Mouse (Mus musculus): ENCODE measurements around the gene Cenpn. TPM values are rescaled to one million over a fixed set of nuclear protein-coding genes. Genes with fewer than 3 reads are reported as not detected.

Cenpn gene
- polyA plus RNA-seq, 1 experiment from 2014 or later: 23.7 TPM

DNA sequence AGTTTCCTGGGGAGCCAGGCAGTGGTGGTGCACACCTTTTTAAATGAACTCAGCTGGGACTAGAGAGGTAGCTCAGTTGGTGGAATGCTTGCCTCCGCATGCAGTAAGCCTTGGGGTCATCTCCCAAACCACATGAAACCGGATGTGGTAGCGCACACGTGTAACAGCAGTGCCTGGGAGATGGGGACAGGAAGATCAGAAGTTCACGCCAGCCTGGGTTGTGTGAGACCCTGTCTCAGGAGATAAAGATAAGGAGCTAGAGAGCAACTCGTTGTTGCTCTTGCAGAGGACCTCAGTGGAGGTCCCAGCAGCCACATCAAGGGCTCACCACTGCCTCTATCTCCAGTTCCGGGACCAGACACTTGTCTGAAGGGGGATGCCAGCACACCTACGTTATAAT is 2.0 kb downstream of the Cenpn start:
- WGBS: 92% methylated on average over 8 of the region's 8 CpGs
- no peak overlapping the region for H3K27ac ChIP-seq (ENCODE audit: low read depth, low read length)
- H3K27me3 ChIP-seq (replicated peaks; ENCODE audit: control insufficient read depth, insufficient read depth, low read length): no peaks in the 10 kb centered on the region
- DNase-seq (ENCODE audit: low spot score) (no peak), ATAC-seq (no peak)
- peaks cover 17% of the 10 kb centered on the region; the same call in 1 of the 2 replicates for H3K36me3 ChIP-seq (ENCODE audit: control insufficient read depth, insufficient read depth, low read length)
- H3K4me1 ChIP-seq (ENCODE audit: control insufficient read depth, insufficient read depth, low read length): peaks cover 3% of the 10 kb centered on the region
- H3K4me3 ChIP-seq (ENCODE audit: low read depth, low read length): no peak overlapping the region
- H3K4me2 ChIP-seq (ENCODE audit: low read length): no peak overlapping the region
- no peaks in the 10 kb centered on the region for H3K9me3 ChIP-seq (replicated peaks; ENCODE audit: control insufficient read depth, low read length)
- H3K9ac ChIP-seq (ENCODE audit: low read length): no peak overlapping the region

DNA sequence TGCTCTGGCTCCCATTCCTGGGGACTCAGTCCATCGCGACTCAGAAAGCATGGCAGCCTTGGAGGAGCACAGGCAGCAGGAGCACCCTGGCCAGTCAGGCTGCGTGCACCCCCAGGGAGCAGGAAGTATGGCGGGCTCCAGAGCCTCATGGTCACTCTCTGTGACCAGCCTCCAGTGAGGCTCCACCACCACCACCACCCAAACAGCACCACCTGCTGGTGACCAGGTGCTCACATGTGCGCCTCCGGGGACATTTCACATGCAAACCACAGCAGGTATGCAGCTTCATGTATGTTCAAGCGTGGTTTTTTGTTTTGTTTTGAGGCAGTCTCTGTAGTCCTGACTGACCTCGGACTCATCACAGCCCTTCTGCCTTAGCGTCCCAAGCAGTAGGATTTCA is 6.3 kb downstream of the Cenpn start:
- H3K36me3 ChIP-seq (ENCODE audit: control insufficient read depth, insufficient read depth, low read length): peaks cover 36% of the 10 kb centered on the region
- no peak overlapping the region for H3K27ac ChIP-seq (ENCODE audit: low read depth, low read length)
- H3K9ac ChIP-seq (ENCODE audit: low read length): no peak overlapping the region
- DNase-seq (ENCODE audit: low spot score) (no peak), ATAC-seq (no peak)
- H3K4me1 ChIP-seq (ENCODE audit: control insufficient read depth, insufficient read depth, low read length): no peaks in the 10 kb centered on the region
- no peaks in the 10 kb centered on the region for H3K27me3 ChIP-seq (replicated peaks; ENCODE audit: control insufficient read depth, insufficient read depth, low read length)
- no peak overlapping the region for H3K4me3 ChIP-seq (ENCODE audit: low read depth, low read length)
- 84% methylated on average over 9 of the region's 9 CpGs for WGBS
- no peaks in the 10 kb centered on the region for H3K9me3 ChIP-seq (replicated peaks; ENCODE audit: control insufficient read depth, low read length)
- no peak overlapping the region for H3K4me2 ChIP-seq (ENCODE audit: low read length)

DNA sequence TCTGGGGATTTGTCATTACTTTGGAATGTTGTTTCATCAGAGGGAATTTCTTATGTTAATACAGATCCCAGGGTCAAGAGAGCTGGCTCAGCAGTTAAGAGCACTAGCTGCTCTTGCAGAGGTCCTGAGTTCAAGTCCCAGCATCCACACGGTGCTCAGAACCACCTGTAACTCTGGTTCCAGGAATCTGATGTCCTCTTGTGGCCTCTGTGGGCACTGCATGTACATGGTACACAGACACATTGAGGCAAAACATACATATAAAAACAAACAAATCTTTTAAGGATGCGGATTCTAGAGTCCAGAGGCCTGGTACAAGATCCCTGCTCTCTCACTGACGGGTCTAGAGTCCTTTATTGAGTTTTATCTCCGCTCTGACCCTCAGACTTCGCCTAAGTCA is 7.1 kb downstream of the Cenpn start:
- no peaks in the 10 kb centered on the region for H3K27me3 ChIP-seq (replicated peaks; ENCODE audit: control insufficient read depth, insufficient read depth, low read length)
- no peak for DNase-seq (ENCODE audit: low spot score)
- H3K4me1 ChIP-seq (ENCODE audit: control insufficient read depth, insufficient read depth, low read length): no peaks in the 10 kb centered on the region
- no peaks in the 10 kb centered on the region for H3K9me3 ChIP-seq (replicated peaks; ENCODE audit: control insufficient read depth, low read length)
- H3K4me2 ChIP-seq (ENCODE audit: low read length): no peak overlapping the region
- no peak overlapping the region for H3K9ac ChIP-seq (ENCODE audit: low read length)
- H3K27ac ChIP-seq (ENCODE audit: low read depth, low read length): no peak overlapping the region
- no peak for ATAC-seq
- WGBS: 89% methylated on average over 5 of the region's 5 CpGs
- no peak overlapping the region for H3K4me3 ChIP-seq (ENCODE audit: low read depth, low read length)
- peaks cover 40% of the 10 kb centered on the region for H3K36me3 ChIP-seq (ENCODE audit: control insufficient read depth, insufficient read depth, low read length)

- Histone ChIP-seq H3K4me3 (ENCODE audit: low read depth, low read length) (no peak overlapping the region), H3K9me3 (replicated peaks; ENCODE audit: control insufficient read depth, low read length) (no peaks in the 10 kb centered on the region), H3K36me3 (ENCODE audit: control insufficient read depth, insufficient read depth, low read length) (peaks cover 55% of the 10 kb centered on the region), H3K27me3 (replicated peaks; ENCODE audit: control insufficient read depth, insufficient read depth, low read length) (no peaks in the 10 kb centered on the region), H3K27ac (ENCODE audit: low read depth, low read length) (no peak overlapping the region), H3K9ac (ENCODE audit: low read length) (no peak overlapping the region), H3K4me2 (ENCODE audit: low read length) (no peak overlapping the region), H3K4me1 (ENCODE audit: control insufficient read depth, insufficient read depth, low read length) (no peaks in the 10 kb centered on the region)
- DNase-seq (ENCODE audit: low spot score): no peak
- 91% methylated on average over 4 of the region's 4 CpGs for WGBS
- ATAC-seq: no peak
Measured at GRCm38 (mm10) chr8:116934976-116935375, 13.4 kb downstream of the Cenpn start.

DNA sequence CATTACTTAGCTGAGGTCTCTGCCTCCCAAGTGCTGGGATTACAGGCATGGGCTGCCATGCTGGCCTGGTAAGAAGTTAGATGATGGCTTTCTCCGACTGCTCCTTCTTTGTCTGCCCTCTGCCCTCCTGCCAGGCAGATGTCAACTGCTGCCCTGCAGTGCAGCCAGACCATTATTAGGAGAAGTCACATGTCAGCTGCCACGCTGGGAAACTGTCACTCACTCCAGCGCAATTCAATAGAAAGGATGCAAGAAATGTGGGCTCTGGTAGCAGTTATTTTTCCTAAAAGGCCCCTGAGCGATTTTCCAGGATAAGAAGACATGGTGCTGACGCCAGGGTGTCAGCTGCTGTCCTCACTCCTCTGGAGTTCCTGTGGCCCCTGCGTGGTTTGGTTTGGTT is 14.0 kb downstream of the Cenpn start:
- Histone ChIP-seq H3K9ac (ENCODE audit: low read length) (no peak overlapping the region), H3K27me3 (replicated peaks; ENCODE audit: control insufficient read depth, insufficient read depth, low read length) (no peaks in the 10 kb centered on the region), H3K4me3 (ENCODE audit: low read depth, low read length) (no peak overlapping the region), H3K4me1 (ENCODE audit: control insufficient read depth, insufficient read depth, low read length) (no peaks in the 10 kb centered on the region), H3K9me3 (replicated peaks; ENCODE audit: control insufficient read depth, low read length) (no peaks in the 10 kb centered on the region), H3K27ac (ENCODE audit: low read depth, low read length) (no peak overlapping the region), H3K4me2 (ENCODE audit: low read length) (no peak overlapping the region), H3K36me3 (ENCODE audit: control insufficient read depth, insufficient read depth, low read length) (peaks cover 55% of the 10 kb centered on the region)
- no peak for ATAC-seq
- no peak for DNase-seq (ENCODE audit: low spot score)
- 53% methylated on average over 6 of the region's 6 CpGs for WGBS

DNA sequence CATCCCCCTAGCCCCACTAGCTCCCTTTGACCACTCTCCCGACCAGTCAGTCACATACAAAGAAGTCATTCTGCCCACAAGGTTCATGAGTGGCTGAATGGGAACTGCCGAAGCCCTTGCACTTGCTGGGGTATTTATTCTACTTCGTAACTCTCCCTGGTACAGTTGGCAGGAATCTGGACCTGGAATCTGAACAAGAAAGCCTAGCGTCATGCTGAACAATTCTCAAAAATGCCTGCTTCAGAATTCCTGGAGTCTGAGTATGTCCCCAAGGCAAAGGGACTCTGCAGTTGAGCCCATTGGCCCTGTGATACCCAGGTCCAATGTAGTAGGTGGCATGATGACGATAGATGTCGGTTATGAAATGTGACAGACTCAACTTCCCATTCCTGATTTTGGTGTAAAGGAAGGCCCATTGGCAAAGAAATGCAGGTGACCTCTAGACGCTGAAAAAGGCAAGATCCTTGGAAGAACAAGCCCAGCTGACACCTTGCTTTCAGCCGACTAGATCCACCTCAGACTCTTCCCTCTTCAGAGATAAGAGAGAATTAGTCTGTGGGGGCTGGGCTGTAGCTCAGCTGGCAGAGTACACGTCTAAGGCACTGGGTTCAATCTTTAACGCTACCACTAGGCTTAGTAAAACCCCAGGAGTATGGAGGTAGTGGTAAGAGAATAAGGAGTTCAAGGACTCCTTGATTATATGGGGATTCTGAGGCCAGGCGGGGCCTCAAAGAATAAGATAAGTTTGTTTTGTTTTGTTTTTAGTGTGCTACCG is 20.9 kb downstream of the Cenpn start:
- Histone ChIP-seq H3K36me3 (ENCODE audit: control insufficient read depth, insufficient read depth, low read length) (peaks cover 20% of the 10 kb centered on the region; the same call in 1 of the 2 replicates), H3K27ac (ENCODE audit: low read depth, low read length) (no peak overlapping the region), H3K4me1 (ENCODE audit: control insufficient read depth, insufficient read depth, low read length) (peaks cover 8% of the 10 kb centered on the region), H3K9ac (ENCODE audit: low read length) (no peak overlapping the region), H3K9me3 (replicated peaks; ENCODE audit: control insufficient read depth, low read length) (no peaks in the 10 kb centered on the region), H3K27me3 (replicated peaks; ENCODE audit: control insufficient read depth, insufficient read depth, low read length) (no peaks in the 10 kb centered on the region), H3K4me2 (ENCODE audit: low read length) (no peak overlapping the region; the same call in 1 of the 2 replicates), H3K4me3 (ENCODE audit: low read depth, low read length) (no peak overlapping the region; the same call in 1 of the 2 replicates)
- WGBS: 82% methylated on average over 12 of the region's 12 CpGs
- ATAC-seq: peak; percentile 18; the same call in 1 of the 2 replicates
- no peak for DNase-seq (ENCODE audit: low spot score)

DNA sequence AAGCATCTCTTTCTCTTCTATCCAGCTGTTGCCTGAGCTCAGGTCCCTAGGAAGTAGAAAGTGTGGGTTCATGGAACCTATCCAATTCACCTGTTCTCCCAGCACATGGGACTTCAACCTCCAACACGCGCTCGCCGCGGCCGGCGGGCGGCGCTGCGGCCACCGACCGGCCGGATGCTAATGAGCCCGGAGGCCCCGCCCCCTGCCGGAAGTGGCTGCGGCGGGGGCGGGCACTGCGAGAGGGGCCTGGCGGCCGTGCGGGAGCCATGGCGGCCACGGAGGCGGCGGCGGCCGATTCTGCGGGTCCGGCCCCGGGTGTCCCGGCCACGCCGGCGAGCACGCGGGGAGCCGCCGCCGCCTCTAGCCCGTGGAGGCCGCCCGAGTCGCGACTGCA is 21.6 kb downstream of the Cenpn start, which contains the start of gene Atmin:
Atmin (plus strand) TSS at position 233 of the 394 bp plus-strand sequence.
- Histone ChIP-seq H3K4me1 (ENCODE audit: control insufficient read depth, insufficient read depth, low read length) (peaks cover 8% of the 10 kb centered on the region), H3K9me3 (replicated peaks; ENCODE audit: control insufficient read depth, low read length) (no peaks in the 10 kb centered on the region), H3K27me3 (replicated peaks; ENCODE audit: control insufficient read depth, insufficient read depth, low read length) (no peaks in the 10 kb centered on the region), H3K4me3 (ENCODE audit: low read depth, low read length) (peak within 1 kb of the TSS; percentile 94), H3K27ac (ENCODE audit: low read depth, low read length) (peak within 1 kb of the TSS; percentile 55; the same call in 1 of the 2 replicates), H3K4me2 (ENCODE audit: low read length) (peak within 1 kb of the TSS; percentile 95), H3K9ac (ENCODE audit: low read length) (peak within 1 kb of the TSS; percentile 87), H3K36me3 (ENCODE audit: control insufficient read depth, insufficient read depth, low read length) (peaks cover 14% of the 10 kb centered on the region; the same call in 1 of the 2 replicates)
- DNase-seq (ENCODE audit: low spot score) (peak; percentile 92), ATAC-seq (peak; percentile 92)
- 0% methylated on average over 23 of the region's 46 CpGs for WGBS

DNA sequence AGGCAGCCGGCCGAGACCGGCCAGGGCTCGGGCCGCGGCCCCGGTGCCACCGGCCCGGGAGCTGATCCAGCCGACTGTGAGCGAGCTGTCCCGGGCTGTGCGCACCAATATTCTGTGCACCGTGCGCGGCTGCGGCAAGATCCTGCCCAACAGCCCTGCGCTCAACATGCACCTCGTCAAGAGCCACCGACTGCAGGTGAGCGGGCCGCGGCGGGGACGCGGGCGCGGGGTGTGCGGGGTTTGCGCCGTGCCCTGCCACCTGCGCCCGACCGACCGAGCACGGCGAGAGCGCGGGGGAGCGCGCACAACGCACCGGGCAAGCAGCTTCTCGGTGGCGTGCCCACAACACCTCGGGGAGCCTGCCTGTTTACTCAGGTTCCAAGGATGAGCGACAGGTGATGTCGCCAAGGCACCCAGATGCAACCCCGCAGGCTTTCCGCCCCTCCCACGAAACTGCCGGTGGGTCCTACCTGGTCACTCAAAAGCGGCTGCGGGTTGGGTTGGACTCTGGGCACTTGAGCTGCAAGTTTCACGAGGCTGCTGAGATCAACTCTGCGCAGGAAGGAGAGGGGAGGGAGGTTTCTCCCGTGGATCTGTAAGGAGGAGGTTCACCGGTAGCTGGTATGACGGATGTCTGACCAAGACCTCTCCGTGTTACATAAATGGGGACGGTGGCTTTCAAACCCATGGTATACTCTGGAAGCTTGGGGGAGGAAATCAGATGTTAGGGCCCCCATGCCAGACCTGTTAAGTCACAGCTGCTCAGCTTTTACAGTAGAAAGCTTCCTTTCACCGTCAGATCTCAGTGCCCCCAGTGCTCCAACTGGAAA is 22.2 kb downstream of the Cenpn start:
- Histone ChIP-seq H3K27me3 (replicated peaks; ENCODE audit: control insufficient read depth, insufficient read depth, low read length) (no peaks in the 10 kb centered on the region), H3K4me3 (ENCODE audit: low read depth, low read length) (peak overlapping the region; percentile 94), H3K4me1 (ENCODE audit: control insufficient read depth, insufficient read depth, low read length) (peaks cover 8% of the 10 kb centered on the region), H3K4me2 (ENCODE audit: low read length) (peak overlapping the region; percentile 95), H3K9ac (ENCODE audit: low read length) (peak overlapping the region; percentile 87), H3K27ac (ENCODE audit: low read depth, low read length) (peak overlapping the region; percentile 55; the same call in 1 of the 2 replicates), H3K36me3 (ENCODE audit: control insufficient read depth, insufficient read depth, low read length) (0 out of 2 replicates have a peak, but pooled peaks cover 10% of the 10 kb centered on the region), H3K9me3 (replicated peaks; ENCODE audit: control insufficient read depth, low read length) (no peaks in the 10 kb centered on the region)
- ATAC-seq: peak; percentile 79
- under 1% methylated on average over 55 of the region's 62 CpGs for WGBS
- peak; percentile 19 for DNase-seq (ENCODE audit: low spot score)

Data from forebrain, embryonic 14.5 days (tissue).